Mouse (Mus musculus) megakaryocyte, embryonic 14.5 days (primary cell): ENCODE results near the gene Smtnl2.
"Not testable (repeated sequence)": the region's sequence is repeated elsewhere in the genome, so short reads cannot be mapped to it uniquely, and the experiment has no call there.

ENCODE experiments used
- FLI1 ChIP-seq: IDR thresholded peaks from 2 replicates; pipeline ENCODE4 v1.6.1; 2012; ENCODE audit warnings: low read length, inconsistent platforms, mixed read lengths
- GATA1 ChIP-seq: IDR thresholded peaks from 3 replicates; pipeline ENCODE4 v1.6.1; 2012; ENCODE audit warnings: mixed read lengths, low read length, inconsistent platforms, borderline replicate concordance

DNA sequence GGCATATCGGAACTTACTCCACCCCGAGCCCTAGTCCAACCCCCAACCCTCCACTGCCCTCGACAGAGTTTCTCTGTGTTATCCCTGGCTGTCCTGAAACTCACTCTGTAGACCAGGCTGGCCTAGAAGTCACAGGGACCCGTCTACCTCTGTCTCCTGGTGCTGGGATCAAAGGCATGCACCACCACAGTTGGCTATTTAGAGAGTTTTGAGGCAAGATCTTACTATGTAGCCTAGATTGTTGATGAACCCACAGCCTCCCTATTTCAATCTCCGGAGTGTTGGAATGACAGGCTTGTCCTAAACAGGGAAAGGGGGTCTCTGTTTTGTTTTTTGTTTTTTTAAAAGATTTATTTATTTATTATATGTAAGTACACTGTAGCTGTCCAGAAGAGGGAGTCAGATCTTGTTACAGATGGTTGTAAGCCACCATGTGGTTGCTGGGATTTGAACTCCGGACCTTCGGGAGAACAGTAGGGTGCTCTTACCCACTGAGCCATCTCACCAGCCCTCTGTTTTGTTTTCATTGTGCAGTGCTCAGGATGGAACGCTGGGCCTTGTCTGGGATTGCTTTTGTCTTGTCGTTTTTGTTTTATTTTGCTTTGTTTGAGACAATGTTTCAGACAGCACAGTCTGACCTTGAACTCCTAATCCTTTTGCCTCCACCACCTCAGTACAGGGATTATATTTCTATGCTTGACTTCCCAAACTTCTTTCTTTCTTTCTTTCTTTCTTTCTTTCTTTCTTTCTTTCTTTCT lies 19.0 kb upstream of the Smtnl2 start:
- not testable (repeated sequence) for TF ChIP-seq GATA1, FLI1
